Mouse (Mus musculus) embryo, embryonic 9.5 days (tissue): ENCODE results near the gene Rpap2.
A peak's percentile ranks its signal among the peaks of the same experiment; 100 is the strongest.

Experiments
- DNase-seq: peaks from one replicate; pipeline ENCODE4 v3.0.0-alpha.2; 2017; ENCODE audit errors: extremely low spot score

Gene Rpap2

GRCm38 (mm10) chr5:107597301-107598077, at the start of gene Rpap2, which contains the start of gene Glmn:
Rpap2 (plus strand) TSS chr5:107597373.
Glmn (minus strand) TSS chr5:107597888.
- peak; percentile 95 for DNase-seq

GRCm38 (mm10) chr5:107547955-107548354, 49.2 kb upstream of the Rpap2 start:
- no peak for DNase-seq

- DNase-seq: no peak
Measured at GRCm38 (mm10) chr5:107548444-107548843, 48.7 kb upstream of the Rpap2 start.

- no peak for DNase-seq
Measured at GRCm38 (mm10) chr5:107554336-107554735, 42.8 kb upstream of the Rpap2 start.

GRCm38 (mm10) chr5:107556969-107557368, 40.2 kb upstream of the Rpap2 start:
- DNase-seq: no peak

- DNase-seq: no peak
Measured at GRCm38 (mm10) chr5:107569148-107569547, 28.0 kb upstream of the Rpap2 start.

- DNase-seq: no peak
Measured at GRCm38 (mm10) chr5:107598380-107598779, 1.2 kb downstream of the Rpap2 start.

- DNase-seq: peak; percentile 57
Measured at GRCm38 (mm10) chr5:107611224-107611623, 14.1 kb downstream of the Rpap2 start.

GRCm38 (mm10) chr5:107617986-107618385, 20.8 kb downstream of the Rpap2 start:
- no peak for DNase-seq

- DNase-seq: no peak
Measured at GRCm38 (mm10) chr5:107621327-107621726, 24.2 kb downstream of the Rpap2 start.

- DNase-seq: no peak
Measured at GRCm38 (mm10) chr5:107633651-107634050, 36.5 kb downstream of the Rpap2 start.

- no peak for DNase-seq
Measured at GRCm38 (mm10) chr5:107637106-107637505, 39.9 kb downstream of the Rpap2 start.

- DNase-seq: no peak
Measured at GRCm38 (mm10) chr5:107638366-107638765, 41.2 kb downstream of the Rpap2 start.

- no peak for DNase-seq
Measured at GRCm38 (mm10) chr5:107644595-107644994, 47.4 kb downstream of the Rpap2 start.

GRCm38 (mm10) chr5:107645935-107646334, 48.8 kb downstream of the Rpap2 start:
- DNase-seq: no peak

GRCm38 (mm10) chr5:107647580-107647979, 50.4 kb downstream of the Rpap2 start:
- DNase-seq: no peak

GRCm38 (mm10) chr5:107648552-107649125, 51.5 kb downstream of the Rpap2 start:
- no peak for DNase-seq

- DNase-seq: no peak
Measured at GRCm38 (mm10) chr5:107649680-107650079, 52.5 kb downstream of the Rpap2 start.

GRCm38 (mm10) chr5:107650427-107650826, 53.3 kb downstream of the Rpap2 start:
- DNase-seq: no peak

- DNase-seq: no peak
Measured at GRCm38 (mm10) chr5:107652055-107652660, 55.0 kb downstream of the Rpap2 start.

- DNase-seq: no peak
Measured at GRCm38 (mm10) chr5:107678392-107678791, 81.2 kb downstream of the Rpap2 start.

GRCm38 (mm10) chr5:107681300-107681699, 84.1 kb downstream of the Rpap2 start:
- no peak for DNase-seq

- DNase-seq: no peak
Measured at GRCm38 (mm10) chr5:107684380-107684779, 87.2 kb downstream of the Rpap2 start.
